Mouse (Mus musculus): Measurements from ENCODE around the gene Vav2.

- no peak for TF ChIP-seq TAL1 (conservative IDR thresholded peaks at IDR 0.05; ENCODE audit: low read depth, low read length)
- no peak for TF ChIP-seq CTCF (IDR thresholded peaks at IDR 0.05; ENCODE audit: low read depth, low read length)
- TF ChIP-seq GATA2 (IDR thresholded peaks at IDR 0.05; ENCODE audit: borderline replicate concordance, low read depth, low read length) = no peak
- TF ChIP-seq GATA1 (IDR thresholded peaks at IDR 0.05; ENCODE audit: borderline replicate concordance, low read length) = no peak
- no peak for TF ChIP-seq POLR2AphosphoS5 (IDR thresholded peaks at IDR 0.05; ENCODE audit: insufficient replicate concordance, low read depth, low read length)
These were observed 125.9 kb downstream of the Vav2 start for GRCm38 (mm10) chr2:27300725-27301443.
